Mouse (Mus musculus) CH12.LX (cell line): ENCODE results near the gene Gm826.
A peak's percentile ranks its signal among the peaks of the same experiment; 100 is the strongest.

ENCODE experiments used
- CHD2 ChIP-seq: IDR thresholded peaks from 2 replicates; pipeline ENCODE4 v1.6.1; 2011; ENCODE audit warnings: low read length, improper control_type of control experiment
- CTCF ChIP-seq, 2 experiments: IDR thresholded peaks in 1 of 2; conservative IDR thresholded peaks in 1 of 2; 2 replicates each; pipeline ENCODE4 v1.5.1; 2011 to 2012; ENCODE audit warnings: low read depth in 2 of 2, low read length in 2 of 2, improper control_type of control experiment in 1 of 2, inconsistent platforms in 1 of 2, mild to moderate bottlenecking in 1 of 2, moderate library complexity in 1 of 2
- MAZ ChIP-seq: IDR thresholded peaks from 2 replicates; pipeline ENCODE4 v1.6.1; 2012; ENCODE audit warnings: low read depth, mild to moderate bottlenecking, inconsistent platforms, low read length, improper control_type of control experiment, moderate library complexity
- POLR2A ChIP-seq: IDR thresholded peaks from 2 replicates; pipeline ENCODE4 v1.6.1; 2011; ENCODE audit warnings: low read depth, mild to moderate bottlenecking, improper control_type of control experiment, low read length
- ZNF384 ChIP-seq: IDR thresholded peaks from 2 replicates; pipeline ENCODE4 v1.6.1; 2012; ENCODE audit warnings: low read depth, low read length, improper control_type of control experiment, inconsistent platforms

DNA sequence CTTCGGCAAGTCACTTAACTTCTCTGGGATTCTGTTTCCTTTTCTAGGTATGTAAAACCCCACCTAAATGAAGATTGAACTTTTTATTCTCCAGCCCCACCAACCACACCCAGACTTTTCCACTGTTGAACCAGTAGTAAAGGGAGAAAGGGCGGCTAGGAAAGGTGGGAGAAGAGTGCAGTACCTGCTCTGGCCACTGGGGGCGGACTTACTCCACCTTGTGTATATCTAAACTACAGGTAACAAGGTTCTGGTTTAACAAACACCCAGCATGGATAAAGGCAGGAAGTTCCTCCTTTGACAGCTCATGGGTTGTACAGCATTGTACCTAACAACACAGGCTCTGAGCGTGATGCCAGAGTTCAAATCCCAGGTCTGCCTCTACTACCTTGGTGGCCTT lies 44.3 kb upstream of the Gm826 start:
- TF ChIP-seq POLR2A (no peak), CHD2 (no peak), CTCF (conservative IDR thresholded peaks at IDR 0.05 in 1 of 2, IDR thresholded peaks at IDR 0.05 in 1 of 2; ENCODE audit: low read depth in 2 of 2, low read length in 2 of 2) (peak; percentile 79 to 96), MAZ (no peak), ZNF384 (no peak)
